Mouse (Mus musculus): ENCODE results near the gene Gm28038. TPM values are rescaled to one million over a fixed set of nuclear protein-coding genes. Genes with fewer than 3 reads are reported as not detected.

Gene Gm28038
- polyA plus RNA-seq, 1 experiment from 2014 or later: not detected

GRCm38 (mm10) chr2:30247681-30248080 is 33.2 kb upstream of the Gm28038 start:
- 75% methylated on average over 4 of the region's 4 CpGs for WGBS
- Histone ChIP-seq H3K27ac (no peak overlapping the region), H3K27me3 (ENCODE audit: poor library complexity, severe bottlenecking) (no peaks in the 10 kb centered on the region), H3K4me3 (no peak overlapping the region), H3K9me3 (no peaks in the 10 kb centered on the region), H3K36me3 (replicated peaks) (peaks cover 96% of the 10 kb centered on the region), H3K4me1 (peaks cover 5% of the 10 kb centered on the region)
- DNase-seq (ENCODE audit: extremely low spot score, low spot score): no peak

GRCm38 (mm10) chr2:30249182-30249581 is 31.7 kb upstream of the Gm28038 start:
- Histone ChIP-seq H3K4me1 (peaks cover 4% of the 10 kb centered on the region), H3K36me3 (replicated peaks) (peaks cover 96% of the 10 kb centered on the region)

GRCm38 (mm10) chr2:30250166-30251128 is 30.4 kb upstream of the Gm28038 start:
- H3K4me3 ChIP-seq: no peak overlapping the region
- DNase-seq (ENCODE audit: extremely low spot score, low spot score): no peak
- H3K27me3 ChIP-seq (ENCODE audit: poor library complexity, severe bottlenecking): no peaks in the 10 kb centered on the region
- peaks cover 96% of the 10 kb centered on the region for H3K36me3 ChIP-seq (replicated peaks)
- no peaks in the 10 kb centered on the region for H3K9me3 ChIP-seq
- peaks cover 4% of the 10 kb centered on the region; the same call in 1 of the 2 replicates for H3K4me1 ChIP-seq
- no peak overlapping the region for H3K27ac ChIP-seq
- 89% methylated on average over 10 of the region's 10 CpGs for WGBS

More at GRCm38 (mm10) chr2:30249182-30249581, 31.7 kb upstream of the Gm28038 start:
- H3K27ac ChIP-seq: no peak overlapping the region
- 94% methylated on average over 3 of the region's 3 CpGs for WGBS
- no peak for DNase-seq (ENCODE audit: extremely low spot score, low spot score)
- H3K4me3 ChIP-seq: no peak overlapping the region
- H3K27me3 ChIP-seq (ENCODE audit: poor library complexity, severe bottlenecking): no peaks in the 10 kb centered on the region
- H3K9me3 ChIP-seq: no peaks in the 10 kb centered on the region

- H3K4me3 ChIP-seq: no peak overlapping the region
- H3K36me3 ChIP-seq (replicated peaks): peaks cover 97% of the 10 kb centered on the region
- H3K27me3 ChIP-seq (ENCODE audit: poor library complexity, severe bottlenecking): no peaks in the 10 kb centered on the region
- WGBS: 86% methylated on average over 5 of the region's 5 CpGs
- peaks cover 4% of the 10 kb centered on the region; the same call in 1 of the 2 replicates for H3K4me1 ChIP-seq
- H3K9me3 ChIP-seq: no peaks in the 10 kb centered on the region
- H3K27ac ChIP-seq: no peak overlapping the region
- DNase-seq (ENCODE audit: extremely low spot score, low spot score): no peak
Observed at GRCm38 (mm10) chr2:30251417-30252104, 29.3 kb upstream of the Gm28038 start.

GRCm38 (mm10) chr2:30252521-30252920 is 28.3 kb upstream of the Gm28038 start:
- WGBS: 86% methylated on average over 3 of the region's 3 CpGs

GRCm38 (mm10) chr2:30253809-30254208 is 27.0 kb upstream of the Gm28038 start:
- Histone ChIP-seq H3K27ac (no peak overlapping the region), H3K36me3 (replicated peaks) (peaks cover 99% of the 10 kb centered on the region), H3K27me3 (ENCODE audit: poor library complexity, severe bottlenecking) (no peaks in the 10 kb centered on the region), H3K4me1 (no peaks in the 10 kb centered on the region; the same call in 1 of the 2 replicates), H3K4me3 (no peak overlapping the region), H3K9me3 (no peaks in the 10 kb centered on the region)
- WGBS: 87% methylated on average over 5 of the region's 5 CpGs
- no peak for DNase-seq (ENCODE audit: extremely low spot score, low spot score)

More at GRCm38 (mm10) chr2:30252521-30252920, 28.3 kb upstream of the Gm28038 start:
- Histone ChIP-seq H3K36me3 (replicated peaks) (peaks cover 99% of the 10 kb centered on the region), H3K9me3 (no peaks in the 10 kb centered on the region), H3K4me3 (no peak overlapping the region), H3K4me1 (peaks cover 3% of the 10 kb centered on the region; the same call in 1 of the 2 replicates), H3K27me3 (ENCODE audit: poor library complexity, severe bottlenecking) (no peaks in the 10 kb centered on the region), H3K27ac (no peak overlapping the region)
- DNase-seq (ENCODE audit: extremely low spot score, low spot score): no peak

- no peaks in the 10 kb centered on the region for H3K9me3 ChIP-seq
- no peaks in the 10 kb centered on the region for H3K27me3 ChIP-seq (ENCODE audit: poor library complexity, severe bottlenecking)
- no peak overlapping the region for H3K27ac ChIP-seq
- DNase-seq (ENCODE audit: extremely low spot score, low spot score): no peak
- H3K4me1 ChIP-seq: no peaks in the 10 kb centered on the region; the same call in 1 of the 2 replicates
- H3K4me3 ChIP-seq: no peak overlapping the region
- H3K36me3 ChIP-seq (replicated peaks): peaks cover 99% of the 10 kb centered on the region
- 98% methylated on average over 42 of the region's 42 CpGs for WGBS
Observed at GRCm38 (mm10) chr2:30255631-30256395, 25.0 kb upstream of the Gm28038 start.

GRCm38 (mm10) chr2:30256616-30257350 is 24.1 kb upstream of the Gm28038 start:
- no peak for DNase-seq (ENCODE audit: extremely low spot score, low spot score)
- peaks cover 99% of the 10 kb centered on the region for H3K36me3 ChIP-seq (replicated peaks)
- H3K4me3 ChIP-seq: no peak overlapping the region
- no peaks in the 10 kb centered on the region; the same call in 1 of the 2 replicates for H3K4me1 ChIP-seq
- no peaks in the 10 kb centered on the region for H3K27me3 ChIP-seq (ENCODE audit: poor library complexity, severe bottlenecking)
- no peak overlapping the region for H3K27ac ChIP-seq
- no peaks in the 10 kb centered on the region for H3K9me3 ChIP-seq
- WGBS: 97% methylated on average over 30 of the region's 30 CpGs

GRCm38 (mm10) chr2:30257699-30258460 is 23.0 kb upstream of the Gm28038 start:
- Histone ChIP-seq H3K36me3 (replicated peaks) (peaks cover 99% of the 10 kb centered on the region), H3K4me3 (no peak overlapping the region), H3K27ac (0 out of 2 replicates have a peak overlapping the region, but pooled peaks have one; percentile 25), H3K4me1 (no peaks in the 10 kb centered on the region), H3K27me3 (ENCODE audit: poor library complexity, severe bottlenecking) (no peaks in the 10 kb centered on the region), H3K9me3 (no peaks in the 10 kb centered on the region)
- WGBS: 92% methylated on average over 7 of the region's 7 CpGs
- no peak for DNase-seq (ENCODE audit: extremely low spot score, low spot score)

- Histone ChIP-seq H3K4me3 (no peak overlapping the region), H3K27ac (0 out of 2 replicates have a peak overlapping the region, but pooled peaks have one; percentile 25), H3K4me1 (no peaks in the 10 kb centered on the region), H3K27me3 (ENCODE audit: poor library complexity, severe bottlenecking) (no peaks in the 10 kb centered on the region), H3K9me3 (no peaks in the 10 kb centered on the region), H3K36me3 (replicated peaks) (peaks cover 99% of the 10 kb centered on the region)
- 86% methylated on average over 4 of the region's 4 CpGs for WGBS
- no peak for DNase-seq (ENCODE audit: extremely low spot score, low spot score)
Observed at GRCm38 (mm10) chr2:30258600-30258999, 22.2 kb upstream of the Gm28038 start.
